Mouse (Mus musculus) small intestine, adult 2 months (tissue): ENCODE data around the gene Slc1a3. TPM values are rescaled to one million over a fixed set of nuclear protein-coding genes. Genes with fewer than 3 reads are reported as not detected.

Source experiments
- H3K27ac ChIP-seq: fragments of 200-500 bp; 2 replicates; pipeline ENCODE4 v1.5.1; 2012; ENCODE audit warnings: low read depth, low read length, control low read depth, inconsistent platforms; ENCODE audit not compliant: insufficient read depth
- H3K27me3 ChIP-seq: fragments of 200-500 bp; 2 replicates; pipeline ENCODE4 v1.6.1; 2012; ENCODE audit warnings: mild to moderate bottlenecking, moderate library complexity, low read length, inconsistent platforms; ENCODE audit not compliant: control insufficient read depth, insufficient read depth
- H3K36me3 ChIP-seq: fragments of 200-500 bp; 2 replicates; pipeline ENCODE4 v1.6.1; 2012; ENCODE audit warnings: mild to moderate bottlenecking, low read length, control low read depth, inconsistent platforms; ENCODE audit not compliant: control insufficient read depth, insufficient read depth
- H3K4me1 ChIP-seq: fragments of 200-500 bp; 2 replicates; pipeline ENCODE4 v1.6.1; 2012; ENCODE audit warnings: low read length, inconsistent platforms, mixed read lengths; ENCODE audit not compliant: control insufficient read depth, insufficient read depth, insufficient read length
- H3K4me3 ChIP-seq: fragments of 200-500 bp; 2 replicates; pipeline ENCODE4 v1.5.1; 2012; ENCODE audit warnings: low read depth, mild to moderate bottlenecking, control low read depth, inconsistent platforms, low read length, moderate library complexity
- CTCF ChIP-seq: fragments of 200-500 bp; IDR thresholded peaks from 2 replicates; pipeline ENCODE4 v1.5.1; 2012; ENCODE audit warnings: low read depth, mild to moderate bottlenecking, control low read depth, inconsistent platforms, low read length, moderate library complexity, mixed read lengths; ENCODE audit not compliant: insufficient replicate concordance, insufficient read length; ENCODE audit errors: extremely low read depth
- POLR2A ChIP-seq: fragments of 200-500 bp; IDR thresholded peaks from 2 replicates; pipeline ENCODE4 v1.6.1; 2012; ENCODE audit warnings: low read depth, mild to moderate bottlenecking, control low read depth, inconsistent platforms, low read length, moderate library complexity
- WGBS: fragments of 180-500 bp; shearing (Covaris S2); methylation state at CpG from one replicate; pipeline ENCODE4 v1.1.7; 2018; 5-methylcytosine and 5-hydroxymethylcytosine counted together
- polyA plus RNA-seq: library from polyadenylated mRNA; depleted of rRNA; stranded (reverse); fragments of >200 nt; gene quantifications from 2 replicates; pipeline ENCODE4 v1.2.3, GENCODE M21; 2012

Gene Slc1a3
- polyA plus RNA-seq, 1 experiment, result 0.87 TPM

DNA sequence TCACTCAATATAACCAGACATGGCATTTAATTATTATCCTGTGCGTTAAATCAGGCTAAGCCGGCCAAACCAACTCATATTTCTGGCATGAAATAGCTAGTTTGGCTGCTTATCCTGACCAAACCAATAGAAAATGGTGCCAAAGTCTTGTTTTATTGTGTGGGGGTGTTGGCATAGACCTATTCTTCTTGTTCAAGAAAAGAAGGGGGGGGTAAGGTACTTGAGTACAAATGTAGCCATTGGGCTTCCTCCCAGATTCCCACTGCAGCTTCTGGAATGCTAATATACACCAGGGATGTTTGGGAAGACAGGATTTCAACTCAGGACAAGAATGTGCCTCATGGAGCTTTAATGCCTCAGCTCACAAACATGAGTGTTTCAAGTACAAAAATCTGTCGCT, 26.3 kb downstream of the Slc1a3 start:
- Histone ChIP-seq H3K27ac (no peak overlapping the region), H3K36me3 (no peaks in the 10 kb centered on the region), H3K4me3 (no peak overlapping the region), H3K27me3 (no peaks in the 10 kb centered on the region), H3K4me1 (no peaks in the 10 kb centered on the region)
- WGBS, result 84% methylated on average over 3 of the region's 3 CpGs
- TF ChIP-seq POLR2A (no peak), CTCF (no peak)

GRCm38 (mm10) chr15:8682871-8683270, 27.7 kb downstream of the Slc1a3 start:
- H3K36me3 ChIP-seq, result no peaks in the 10 kb centered on the region
- H3K27ac ChIP-seq, result no peak overlapping the region
- WGBS, result 75% methylated on average over 3 of the region's 3 CpGs
- no peak overlapping the region for H3K4me3 ChIP-seq
- H3K27me3 ChIP-seq, result no peaks in the 10 kb centered on the region
- no peaks in the 10 kb centered on the region for H3K4me1 ChIP-seq
- TF ChIP-seq CTCF (no peak), POLR2A (no peak)

GRCm38 (mm10) chr15:8682421-8682820, 28.1 kb downstream of the Slc1a3 start:
- no peak overlapping the region for H3K27ac ChIP-seq
- WGBS, result 82% methylated on average over 9 of the region's 9 CpGs
- H3K36me3 ChIP-seq, result no peaks in the 10 kb centered on the region
- H3K4me3 ChIP-seq, result no peak overlapping the region
- no peaks in the 10 kb centered on the region for H3K4me1 ChIP-seq
- H3K27me3 ChIP-seq, result no peaks in the 10 kb centered on the region
- no peak for TF ChIP-seq CTCF
- no peak for TF ChIP-seq POLR2A

- Histone ChIP-seq H3K4me1 (no peaks in the 10 kb centered on the region), H3K36me3 (no peaks in the 10 kb centered on the region), H3K27ac (no peak overlapping the region), H3K4me3 (no peak overlapping the region), H3K27me3 (no peaks in the 10 kb centered on the region)
- WGBS, result 87% methylated on average over 7 of the region's 7 CpGs
- TF ChIP-seq CTCF (no peak), POLR2A (no peak)
Measured at GRCm38 (mm10) chr15:8681971-8682370, 28.6 kb downstream of the Slc1a3 start.

GRCm38 (mm10) chr15:8681009-8681408, 29.6 kb downstream of the Slc1a3 start:
- Histone ChIP-seq H3K27ac (no peak overlapping the region), H3K4me1 (no peaks in the 10 kb centered on the region), H3K36me3 (no peaks in the 10 kb centered on the region), H3K27me3 (no peaks in the 10 kb centered on the region), H3K4me3 (no peak overlapping the region)
- 80% methylated on average over 5 of the region's 5 CpGs for WGBS
- no peak for TF ChIP-seq CTCF
- TF ChIP-seq POLR2A, result no peak

GRCm38 (mm10) chr15:8676959-8677358, 33.6 kb downstream of the Slc1a3 start:
- Histone ChIP-seq H3K4me3 (no peak overlapping the region), H3K27ac (no peak overlapping the region), H3K27me3 (no peaks in the 10 kb centered on the region), H3K4me1 (no peaks in the 10 kb centered on the region), H3K36me3 (no peaks in the 10 kb centered on the region)
- TF ChIP-seq POLR2A, result no peak
- no peak for TF ChIP-seq CTCF
- WGBS, result 90% methylated on average over 2 of the region's 2 CpGs

GRCm38 (mm10) chr15:8676211-8676691, 34.3 kb downstream of the Slc1a3 start:
- no peak for TF ChIP-seq CTCF
- TF ChIP-seq POLR2A, result no peak
- WGBS, result 59% methylated on average over 5 of the region's 5 CpGs
- H3K4me1 ChIP-seq, result no peaks in the 10 kb centered on the region

More at GRCm38 (mm10) chr15:8676211-8676691, 34.3 kb downstream of the Slc1a3 start:
- Histone ChIP-seq H3K4me3 (no peak overlapping the region), H3K27me3 (no peaks in the 10 kb centered on the region), H3K27ac (no peak overlapping the region), H3K36me3 (no peaks in the 10 kb centered on the region)
